Mouse (Mus musculus) left cerebral cortex, adult 2 months (tissue): Measurements from ENCODE around the gene Fam183b. TPM values are rescaled to one million over a fixed set of nuclear protein-coding genes. Genes with fewer than 3 reads are reported as not detected.

Experiments used
- total RNA-seq, 2 experiments: library from RNA; stranded (reverse); gene quantifications; 2 replicates each; pipeline ENCODE4 v1.2.3; 2021

Gene Fam183b
- total RNA-seq, 2 experiments from 2014 or later = 1.4 to 3.5 TPM

Other genes with a start within 250 kb of the Fam183b start
- under 1 TPM; 0.12 to 0.27 TPM for gene Olfr328, start 246.3 kb downstream of the Fam183b start, total RNA-seq
- not detected for gene Olfr224, start 231.4 kb downstream of the Fam183b start, total RNA-seq
- not detected for gene Olfr325, start 224.2 kb downstream of the Fam183b start, total RNA-seq
- not detected for gene Olfr324, start 206.8 kb downstream of the Fam183b start, total RNA-seq
- gene 2210407C18Rik, start 185.9 kb downstream of the Fam183b start, total RNA-seq = not detected
- gene Olfr323, start 171.5 kb downstream of the Fam183b start, total RNA-seq = not detected
- gene Trim58, start 161.5 kb downstream of the Fam183b start, total RNA-seq = not detected
- not detected for gene Olfr322, start 143.2 kb downstream of the Fam183b start, total RNA-seq
- not detected for gene Olfr320, start 120.9 kb downstream of the Fam183b start, total RNA-seq
- gene Olfr319, start 102.8 kb downstream of the Fam183b start, total RNA-seq = not detected
- gene Olfr318, start 77.9 kb downstream of the Fam183b start, total RNA-seq = not detected
- under 1 TPM in 1 of 2 experiments, not detected in 1; 0.23 TPM for gene Olfr317, start 62.7 kb downstream of the Fam183b start, total RNA-seq
- gene Olfr316, start 49.2 kb downstream of the Fam183b start, total RNA-seq = 1 to 10 TPM; 1.2 to 1.4 TPM
- not detected for gene Olfr315, start 28.8 kb downstream of the Fam183b start, total RNA-seq
- not detected for gene Olfr314, start 19.0 kb downstream of the Fam183b start, total RNA-seq
- not detected for gene Olfr313, start 13.0 kb upstream of the Fam183b start, total RNA-seq
- gene Olfr312, start 27.3 kb upstream of the Fam183b start, total RNA-seq = under 1 TPM in 1 of 2 experiments, not detected in 1; 0.09 TPM
- under 1 TPM in 1 of 2 experiments, not detected in 1; 0.26 TPM for gene Olfr311, start 37.3 kb upstream of the Fam183b start, total RNA-seq
- gene Gm12258, start 45.2 kb upstream of the Fam183b start, total RNA-seq = 10 to 100 TPM; 17.3 to 20.2 TPM
- 10 to 100 TPM; 10.9 to 11.5 TPM for gene 2810021J22Rik, start 65.3 kb upstream of the Fam183b start, total RNA-seq
- gene Zfp39, start 102.3 kb upstream of the Fam183b start, total RNA-seq = 1 to 10 TPM; 8.2 to 9.0 TPM
- gene Btnl10, start 115.9 kb upstream of the Fam183b start, total RNA-seq = not detected
- 100 to 1,000 TPM; 445 to 469 TPM for gene Rnf187, start 137.0 kb upstream of the Fam183b start, total RNA-seq
- 10 to 100 TPM; 88.5 to 98.9 TPM for gene Hist3h2ba, start 147.0 kb upstream of the Fam183b start, total RNA-seq
- gene Hist3h2a, start 152.7 kb upstream of the Fam183b start, total RNA-seq = 10 to 100 TPM; 55.5 to 59.1 TPM
- 1 to 10 TPM; 4.8 to 4.9 TPM for gene Trim17, start 152.7 kb upstream of the Fam183b start, total RNA-seq
- 10 to 100 TPM; 25.6 to 26.1 TPM for gene Trim11, start 176.1 kb upstream of the Fam183b start, total RNA-seq